Mouse (Mus musculus): ENCODE results near the gene Tcf20.

DNA sequence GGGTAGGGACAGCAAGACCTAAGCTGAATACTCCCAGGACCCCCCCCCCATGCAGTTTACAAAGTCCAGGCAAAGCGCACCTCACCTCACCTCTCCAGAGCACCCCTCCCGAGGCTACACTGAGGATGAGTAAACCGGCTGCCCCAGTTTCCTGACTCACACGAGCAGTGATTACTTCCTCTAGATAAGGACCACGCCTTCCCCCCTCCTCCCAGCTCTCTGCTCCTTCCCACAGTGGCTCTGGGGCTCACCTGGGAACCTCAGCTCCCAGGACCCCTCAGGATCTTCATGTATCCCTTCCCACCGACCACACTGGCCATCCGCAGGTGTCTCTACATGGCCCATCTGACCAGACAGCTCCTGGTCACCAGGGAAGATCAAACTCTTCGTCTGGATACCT, 58.8 kb downstream of the Tcf20 start:
- no peak for TF ChIP-seq BHLHE40 (IDR thresholded peaks at IDR 0.05; ENCODE audit: borderline replicate concordance, low read depth, low read length)
- TF ChIP-seq JUND (IDR thresholded peaks at IDR 0.05; ENCODE audit: low read depth, low read length), result no peak
- TF ChIP-seq POLR2AphosphoS5 (IDR thresholded peaks at IDR 0.05; ENCODE audit: borderline replicate concordance, low read depth, low read length), result no peak

Data from MEL (cell line).